Mouse (Mus musculus): Measurements from ENCODE around the gene Hikeshi. TPM values are rescaled to one million over a fixed set of nuclear protein-coding genes. Genes with fewer than 3 reads are reported as not detected.

Hikeshi gene
- polyA plus RNA-seq, 1 experiment from 2014 or later, result 138 TPM

DNA sequence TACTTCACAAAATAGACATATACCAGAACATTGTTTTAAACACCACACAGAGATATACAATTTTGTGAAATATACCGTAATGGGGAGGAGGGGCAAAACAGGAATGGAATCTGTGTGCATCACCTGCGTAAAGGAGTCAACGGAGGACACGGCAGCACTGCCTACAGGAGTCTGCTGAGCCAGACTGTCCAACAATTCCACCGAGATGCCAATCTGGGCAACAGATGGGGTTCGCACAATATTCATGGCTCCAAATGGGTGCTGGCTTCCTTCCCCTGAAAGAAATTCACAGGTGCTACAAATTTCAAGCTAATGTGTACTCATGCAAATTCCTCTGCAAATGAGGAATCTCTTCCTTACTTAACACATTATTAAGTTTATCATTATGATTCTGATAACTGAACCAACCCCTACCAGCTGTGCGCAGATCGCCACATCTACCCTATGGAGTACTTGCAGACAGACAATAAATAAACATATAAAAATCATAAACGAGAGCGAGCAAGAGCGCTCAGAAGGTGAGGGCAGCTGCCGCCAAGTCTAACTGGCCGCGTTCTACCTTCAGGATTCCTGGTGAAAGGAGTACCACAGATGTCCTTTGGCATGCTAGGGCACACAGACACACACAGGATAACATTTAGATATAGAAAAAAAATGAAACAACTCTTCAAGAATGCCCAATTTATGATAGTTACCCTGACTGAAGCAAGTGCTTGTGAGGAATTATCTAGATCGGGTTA lies 17.4 kb downstream of the Hikeshi start:
- Histone ChIP-seq H3K4me1 (ENCODE audit: control insufficient read depth, insufficient read depth, low read length) (no peaks in the 10 kb centered on the region), H3K4me3 (ENCODE audit: low read depth, low read length) (no peak overlapping the region), H3K9me3 (ENCODE audit: control insufficient read depth, low read length) (no peaks in the 10 kb centered on the region), H3K27ac (ENCODE audit: low read depth, low read length) (no peak overlapping the region), H3K36me3 (ENCODE audit: control insufficient read depth, insufficient read depth, low read length) (peaks cover 6% of the 10 kb centered on the region; the same call in 1 of the 2 replicates), H3K27me3 (ENCODE audit: control insufficient read depth, insufficient read depth, low read length) (no peaks in the 10 kb centered on the region), H3K9ac (replicated peaks; ENCODE audit: low read depth, low read length) (no peak overlapping the region), H3K4me2 (ENCODE audit: low read depth, low read length) (no peak overlapping the region)
- no peak for ATAC-seq (ENCODE audit: low read depth)
- WGBS, result 97% methylated on average over 15 of the region's 15 CpGs

DNA sequence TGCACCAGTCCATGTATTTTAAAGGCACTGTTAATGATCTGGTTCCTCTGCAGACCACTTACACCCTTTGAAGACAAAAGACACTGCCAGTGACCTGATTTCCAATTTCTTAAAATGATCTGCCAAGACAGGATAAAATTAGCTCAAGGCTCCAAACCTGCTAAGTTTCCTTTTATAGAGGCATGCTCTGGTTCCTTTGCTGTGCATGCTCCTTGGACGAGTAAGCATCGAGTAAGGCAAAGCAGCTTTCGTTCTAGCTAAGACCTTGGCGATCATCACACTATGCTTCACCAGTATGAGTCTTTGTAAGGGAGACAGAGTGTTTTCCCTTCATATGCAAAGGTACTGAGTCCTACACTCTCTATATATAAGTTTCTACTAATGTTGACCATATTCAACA lies 23.2 kb downstream of the Hikeshi start:
- Histone ChIP-seq H3K9ac (replicated peaks; ENCODE audit: low read depth, low read length) (no peak overlapping the region), H3K27ac (ENCODE audit: low read depth, low read length) (no peak overlapping the region), H3K4me2 (ENCODE audit: low read depth, low read length) (no peak overlapping the region), H3K4me3 (ENCODE audit: low read depth, low read length) (no peak overlapping the region), H3K27me3 (ENCODE audit: control insufficient read depth, insufficient read depth, low read length) (no peaks in the 10 kb centered on the region), H3K9me3 (ENCODE audit: control insufficient read depth, low read length) (no peaks in the 10 kb centered on the region), H3K36me3 (ENCODE audit: control insufficient read depth, insufficient read depth, low read length) (peaks cover 6% of the 10 kb centered on the region; the same call in 1 of the 2 replicates), H3K4me1 (ENCODE audit: control insufficient read depth, insufficient read depth, low read length) (no peaks in the 10 kb centered on the region)
- WGBS, result 93% methylated on average over 4 of the region's 4 CpGs
- ATAC-seq (ENCODE audit: low read depth), result no peak

GRCm38 (mm10) chr7:89916711-89917110 lies 24.3 kb downstream of the Hikeshi start:
- no peaks in the 10 kb centered on the region for H3K27me3 ChIP-seq (ENCODE audit: control insufficient read depth, insufficient read depth, low read length)
- no peak overlapping the region for H3K4me3 ChIP-seq (ENCODE audit: low read depth, low read length)
- H3K9me3 ChIP-seq (ENCODE audit: control insufficient read depth, low read length), result no peaks in the 10 kb centered on the region
- no peak overlapping the region for H3K9ac ChIP-seq (replicated peaks; ENCODE audit: low read depth, low read length)
- ATAC-seq (ENCODE audit: low read depth), result no peak
- 97% methylated on average over 5 of the region's 5 CpGs for WGBS
- H3K27ac ChIP-seq (ENCODE audit: low read depth, low read length), result no peak overlapping the region
- peaks cover 6% of the 10 kb centered on the region; the same call in 1 of the 2 replicates for H3K36me3 ChIP-seq (ENCODE audit: control insufficient read depth, insufficient read depth, low read length)
- no peak overlapping the region for H3K4me2 ChIP-seq (ENCODE audit: low read depth, low read length)
- H3K4me1 ChIP-seq (ENCODE audit: control insufficient read depth, insufficient read depth, low read length), result no peaks in the 10 kb centered on the region

GRCm38 (mm10) chr7:89913432-89914158 lies 27.4 kb downstream of the Hikeshi start:
- Histone ChIP-seq H3K4me2 (ENCODE audit: low read depth, low read length) (no peak overlapping the region), H3K4me1 (ENCODE audit: control insufficient read depth, insufficient read depth, low read length) (no peaks in the 10 kb centered on the region), H3K27me3 (ENCODE audit: control insufficient read depth, insufficient read depth, low read length) (no peaks in the 10 kb centered on the region), H3K27ac (ENCODE audit: low read depth, low read length) (no peak overlapping the region), H3K4me3 (ENCODE audit: low read depth, low read length) (no peak overlapping the region), H3K36me3 (ENCODE audit: control insufficient read depth, insufficient read depth, low read length) (no peaks in the 10 kb centered on the region), H3K9ac (replicated peaks; ENCODE audit: low read depth, low read length) (no peak overlapping the region), H3K9me3 (ENCODE audit: control insufficient read depth, low read length) (no peaks in the 10 kb centered on the region)
- no peak; the same call in 1 of the 2 replicates for ATAC-seq (ENCODE audit: low read depth)
- WGBS, result 69% methylated on average over 3 of the region's 3 CpGs

DNA sequence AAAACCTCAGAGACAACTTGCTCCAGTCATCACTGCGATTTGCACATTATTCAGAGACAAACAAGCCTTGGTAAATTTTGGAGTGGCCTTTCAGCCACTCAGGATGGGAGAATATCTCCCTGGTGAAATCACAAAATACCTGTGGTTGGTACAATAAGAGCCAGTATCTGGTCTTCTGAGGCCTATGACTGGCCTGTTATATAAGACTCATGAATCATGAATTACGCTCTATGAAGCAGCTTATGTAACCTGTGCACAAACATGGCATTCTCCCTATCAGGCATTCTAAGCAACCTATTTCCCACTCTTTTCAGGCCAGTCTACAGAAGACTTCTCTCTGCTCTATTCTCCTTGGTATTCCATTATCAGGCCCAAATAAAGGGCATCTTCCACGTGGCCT lies 28.6 kb downstream of the Hikeshi start:
- Histone ChIP-seq H3K9me3 (ENCODE audit: control insufficient read depth, low read length) (no peaks in the 10 kb centered on the region), H3K36me3 (ENCODE audit: control insufficient read depth, insufficient read depth, low read length) (no peaks in the 10 kb centered on the region), H3K4me1 (ENCODE audit: control insufficient read depth, insufficient read depth, low read length) (no peaks in the 10 kb centered on the region), H3K4me3 (ENCODE audit: low read depth, low read length) (no peak overlapping the region), H3K9ac (replicated peaks; ENCODE audit: low read depth, low read length) (no peak overlapping the region), H3K27me3 (ENCODE audit: control insufficient read depth, insufficient read depth, low read length) (no peaks in the 10 kb centered on the region), H3K27ac (ENCODE audit: low read depth, low read length) (no peak overlapping the region), H3K4me2 (ENCODE audit: low read depth, low read length) (no peak overlapping the region)
- 91% methylated on average over 3 of the region's 3 CpGs for WGBS
- no peak for ATAC-seq (ENCODE audit: low read depth)

DNA sequence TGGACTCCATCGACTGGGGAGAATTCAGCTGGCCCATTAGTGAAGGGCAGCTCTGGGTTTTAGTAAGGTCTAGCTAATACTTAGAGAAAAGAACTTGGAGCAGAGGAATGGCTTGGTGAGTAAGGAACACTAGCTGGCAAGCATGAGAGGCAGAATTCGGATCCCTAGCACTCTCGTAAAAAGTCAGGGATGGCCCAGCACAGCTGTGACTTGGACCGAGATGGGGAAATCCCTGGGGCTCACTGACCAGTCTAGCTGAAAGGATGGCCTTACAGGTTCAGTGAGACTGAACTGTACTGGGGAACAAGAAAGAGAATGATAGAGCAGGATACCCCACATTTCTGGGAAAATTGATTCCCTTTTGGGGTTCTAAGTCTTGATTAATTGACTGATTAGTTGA lies 31.3 kb downstream of the Hikeshi start:
- Histone ChIP-seq H3K4me3 (ENCODE audit: low read depth, low read length) (no peak overlapping the region), H3K4me1 (ENCODE audit: control insufficient read depth, insufficient read depth, low read length) (no peaks in the 10 kb centered on the region), H3K9me3 (ENCODE audit: control insufficient read depth, low read length) (no peaks in the 10 kb centered on the region), H3K36me3 (ENCODE audit: control insufficient read depth, insufficient read depth, low read length) (no peaks in the 10 kb centered on the region), H3K27me3 (ENCODE audit: control insufficient read depth, insufficient read depth, low read length) (no peaks in the 10 kb centered on the region), H3K4me2 (ENCODE audit: low read depth, low read length) (no peak overlapping the region), H3K27ac (ENCODE audit: low read depth, low read length) (no peak overlapping the region), H3K9ac (replicated peaks; ENCODE audit: low read depth, low read length) (no peak overlapping the region)
- ATAC-seq (ENCODE audit: low read depth), result no peak
- 81% methylated on average over 4 of the region's 4 CpGs for WGBS

GRCm38 (mm10) chr7:89908899-89909621 lies 31.9 kb downstream of the Hikeshi start:
- Histone ChIP-seq H3K27me3 (ENCODE audit: control insufficient read depth, insufficient read depth, low read length) (no peaks in the 10 kb centered on the region), H3K9ac (replicated peaks; ENCODE audit: low read depth, low read length) (no peak overlapping the region), H3K9me3 (ENCODE audit: control insufficient read depth, low read length) (no peaks in the 10 kb centered on the region), H3K4me2 (ENCODE audit: low read depth, low read length) (no peak overlapping the region), H3K4me3 (ENCODE audit: low read depth, low read length) (no peak overlapping the region), H3K4me1 (ENCODE audit: control insufficient read depth, insufficient read depth, low read length) (no peaks in the 10 kb centered on the region), H3K27ac (ENCODE audit: low read depth, low read length) (no peak overlapping the region), H3K36me3 (ENCODE audit: control insufficient read depth, insufficient read depth, low read length) (no peaks in the 10 kb centered on the region)
- 78% methylated on average over 20 of the region's 20 CpGs for WGBS
- no peak for ATAC-seq (ENCODE audit: low read depth)

GRCm38 (mm10) chr7:89908421-89908820 lies 32.6 kb downstream of the Hikeshi start:
- no peak overlapping the region for H3K27ac ChIP-seq (ENCODE audit: low read depth, low read length)
- H3K9ac ChIP-seq (replicated peaks; ENCODE audit: low read depth, low read length), result no peak overlapping the region
- no peak overlapping the region for H3K4me3 ChIP-seq (ENCODE audit: low read depth, low read length)
- H3K36me3 ChIP-seq (ENCODE audit: control insufficient read depth, insufficient read depth, low read length), result no peaks in the 10 kb centered on the region
- H3K4me2 ChIP-seq (ENCODE audit: low read depth, low read length), result no peak overlapping the region
- no peak for ATAC-seq (ENCODE audit: low read depth)
- no peaks in the 10 kb centered on the region for H3K4me1 ChIP-seq (ENCODE audit: control insufficient read depth, insufficient read depth, low read length)
- no peaks in the 10 kb centered on the region for H3K27me3 ChIP-seq (ENCODE audit: control insufficient read depth, insufficient read depth, low read length)
- 65% methylated on average over 7 of the region's 7 CpGs for WGBS
- no peaks in the 10 kb centered on the region for H3K9me3 ChIP-seq (ENCODE audit: control insufficient read depth, low read length)

DNA sequence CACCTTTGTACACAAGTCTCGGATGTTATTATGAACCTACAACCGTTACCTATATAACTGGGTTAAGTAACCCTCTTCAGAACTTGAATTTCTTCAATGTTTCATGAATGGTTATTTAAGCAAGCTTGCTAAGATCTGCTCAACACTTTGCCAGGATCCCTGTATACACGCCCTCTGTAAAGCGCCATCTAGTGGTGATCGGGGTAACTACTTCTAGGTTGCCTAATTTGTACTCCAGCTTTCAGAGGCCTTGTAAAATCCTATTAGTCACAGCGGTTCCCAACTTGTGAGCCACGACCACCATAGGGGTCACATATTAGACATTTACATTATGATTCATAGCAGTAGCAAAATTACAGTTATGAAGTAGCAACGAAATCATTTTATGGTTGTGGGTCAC lies 33.1 kb downstream of the Hikeshi start:
- no peak overlapping the region for H3K27ac ChIP-seq (ENCODE audit: low read depth, low read length)
- H3K36me3 ChIP-seq (ENCODE audit: control insufficient read depth, insufficient read depth, low read length), result no peaks in the 10 kb centered on the region
- ATAC-seq (ENCODE audit: low read depth), result peak; percentile 68; the same call in 1 of the 2 replicates
- H3K4me3 ChIP-seq (ENCODE audit: low read depth, low read length), result no peak overlapping the region
- H3K4me2 ChIP-seq (ENCODE audit: low read depth, low read length), result no peak overlapping the region
- no peaks in the 10 kb centered on the region for H3K9me3 ChIP-seq (ENCODE audit: control insufficient read depth, low read length)
- H3K4me1 ChIP-seq (ENCODE audit: control insufficient read depth, insufficient read depth, low read length), result no peaks in the 10 kb centered on the region
- WGBS, result 26% methylated on average over 8 of the region's 8 CpGs
- H3K27me3 ChIP-seq (ENCODE audit: control insufficient read depth, insufficient read depth, low read length), result no peaks in the 10 kb centered on the region
- no peak overlapping the region for H3K9ac ChIP-seq (replicated peaks; ENCODE audit: low read depth, low read length)

All from neural tube, embryonic 14.5 days (tissue).